Mouse (Mus musculus) stomach, adult 2 months (tissue): ENCODE measurements around the gene Prdx2. TPM values are rescaled to one million over a fixed set of nuclear protein-coding genes. Genes with fewer than 3 reads are reported as not detected.

Experiments used
- polyA plus RNA-seq: library from polyadenylated mRNA; depleted of rRNA; stranded (reverse); fragments of >200 nt; gene quantifications from 2 replicates; pipeline ENCODE4 v1.2.3, GENCODE M21; 2012; rRNA removed

Prdx2 gene
- 79.1 and 81.4 TPM in 2 replicates for polyA plus RNA-seq

DNA sequence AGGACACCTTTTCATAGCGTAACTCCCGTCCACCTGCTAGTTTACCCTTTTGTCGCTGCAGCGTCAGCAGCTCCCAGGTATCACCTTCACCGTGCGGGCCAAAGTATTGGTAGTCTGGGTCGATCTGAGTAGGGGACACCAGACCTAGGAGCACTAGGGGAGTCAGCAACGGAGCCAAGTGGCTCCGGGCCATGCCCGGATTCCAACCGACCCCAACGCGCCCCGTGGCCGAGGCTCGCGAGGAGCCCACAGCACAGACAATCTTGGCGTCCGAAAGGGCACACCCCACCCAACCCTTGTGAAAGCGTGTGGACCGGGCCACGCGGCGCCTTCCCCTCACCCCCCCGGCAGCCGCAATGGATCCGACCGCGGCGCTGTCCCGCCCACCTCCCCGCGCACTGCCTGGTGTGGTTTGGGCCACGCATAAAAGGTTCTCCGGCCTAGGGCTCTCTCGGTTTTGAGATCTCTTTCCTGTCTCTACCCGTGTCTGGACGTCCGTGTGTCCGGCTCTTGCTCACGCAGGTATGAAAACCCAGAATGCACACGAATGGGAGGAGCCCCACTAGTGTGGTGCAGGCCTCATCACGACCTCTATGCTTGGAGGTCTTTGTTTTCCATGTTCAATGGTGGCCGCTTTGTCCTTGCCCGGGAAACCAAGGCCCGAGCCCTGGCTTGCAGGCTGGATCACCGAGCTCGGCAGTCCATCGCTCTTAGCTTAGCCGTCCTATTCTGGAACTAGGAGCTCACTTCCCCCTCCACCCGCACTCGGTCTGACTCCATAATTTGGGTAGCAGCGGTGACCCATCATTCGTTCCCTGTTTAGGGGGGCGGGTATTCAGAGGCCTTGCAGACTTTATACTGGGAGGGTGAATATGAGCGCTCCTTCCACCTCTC, at the start of gene Prdx2, which contains the start of the genes Gm49661 and Rnaseh2a:
TSS of gene Prdx2 (plus strand) at position 347 of the 894 bp plus-strand sequence.
TSS of gene Gm49661 (minus strand) at position 193 of the 894 bp plus-strand sequence.
TSS of gene Rnaseh2a (minus strand) at position 527 of the 894 bp plus-strand sequence.

DNA sequence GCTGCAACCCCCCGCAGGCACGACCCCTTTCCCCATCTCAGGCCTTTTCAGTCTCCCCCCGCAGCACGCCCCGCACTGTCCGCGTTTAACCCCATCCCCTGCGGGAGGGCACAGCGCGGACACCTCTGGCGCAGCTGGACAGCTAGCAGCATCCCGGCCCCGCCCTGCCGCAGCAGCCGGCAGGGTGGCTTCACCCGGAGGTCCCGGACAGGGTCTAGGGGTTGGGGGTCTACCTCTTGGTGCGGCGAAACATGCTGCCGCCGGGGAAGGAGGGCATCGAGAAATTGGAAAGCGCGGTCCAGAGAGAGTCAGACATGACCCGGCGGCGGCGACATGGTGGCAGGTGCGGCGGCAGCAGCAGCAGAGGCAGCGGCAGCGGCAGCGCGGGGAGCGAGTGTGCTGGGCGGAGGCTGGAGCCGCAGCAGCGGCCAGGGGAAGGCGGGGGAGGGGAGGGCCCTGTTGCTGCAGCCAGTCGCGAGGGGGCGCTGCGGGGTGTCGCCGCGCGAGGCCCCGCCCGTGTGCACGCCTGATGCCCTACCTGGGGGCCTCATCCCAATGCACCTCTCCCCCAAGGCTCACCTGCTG, 32.3 kb upstream of the Prdx2 start, which contains the start of gene Mast1:
TSS of gene Mast1 (minus strand) at position 398 of the 585 bp plus-strand sequence.

GRCm38 (mm10) chr8:84946528-84947240, 22.7 kb upstream of the Prdx2 start, which contains the start of gene Rtbdn:
Gene Rtbdn (plus strand): TSS chr8:84946991.

GRCm38 (mm10) chr8:84978248-84978940, 9.0 kb downstream of the Prdx2 start, which contains the start of gene Junb:
Gene Junb (minus strand): TSS chr8:84978718.

GRCm38 (mm10) chr8:84990349-84990748, 21.0 kb downstream of the Prdx2 start, which contains the start of gene Hook2:
Gene Hook2 (plus strand): TSS chr8:84990603.

GRCm38 (mm10) chr8:85014431-85014830, 45.0 kb downstream of the Prdx2 start, which contains the start of gene Best2:
Gene Best2 (minus strand): TSS chr8:85014531.

Other genes starting within 250 kb of the Prdx2 start
- 0.09 TPM in 1 of 2 replicates, not detected in the other for gene G430095P16Rik, start 246.6 kb upstream of the Prdx2 start, polyA plus RNA-seq
- 43.0 and 44.8 TPM in 2 replicates for gene Nfix, start 169.2 kb upstream of the Prdx2 start, polyA plus RNA-seq
- gene Dand5, start 146.8 kb upstream of the Prdx2 start, polyA plus RNA-seq: 1.1 and 1.3 TPM in 2 replicates
- 20.5 and 114 TPM in 2 replicates for gene Gadd45gip1, start 138.1 kb upstream of the Prdx2 start, polyA plus RNA-seq
- 34.5 and 34.7 TPM in 2 replicates for gene Rad23a, start 128.9 kb upstream of the Prdx2 start, polyA plus RNA-seq
- gene Calr, start 122.7 kb upstream of the Prdx2 start, polyA plus RNA-seq: 52.9 and 61.7 TPM in 2 replicates
- 21.9 and 25.5 TPM in 2 replicates for gene Farsa, start 112.6 kb upstream of the Prdx2 start, polyA plus RNA-seq
- gene Syce2, start 97.5 kb upstream of the Prdx2 start, polyA plus RNA-seq: 0.08 and 0.22 TPM in 2 replicates
- 101 and 137 TPM in 2 replicates for gene Gcdh, start 75.7 kb upstream of the Prdx2 start, polyA plus RNA-seq
- 0.06 and 0.34 TPM in 2 replicates for gene Klf1, start 67.7 kb upstream of the Prdx2 start, polyA plus RNA-seq
- gene Dnase2a, start 61.0 kb upstream of the Prdx2 start, polyA plus RNA-seq: 8.6 and 9.6 TPM in 2 replicates
- gene Mast1, start 32.2 kb upstream of the Prdx2 start, polyA plus RNA-seq: 0.41 and 0.72 TPM in 2 replicates
- not detected in 2 replicates for gene Rtbdn, start 22.6 kb upstream of the Prdx2 start, polyA plus RNA-seq
- gene Gm49661, start 154 bp upstream of the Prdx2 start, polyA plus RNA-seq: 0.89 TPM in 1 of 2 replicates, not detected in the other
- 17.6 and 24.3 TPM in 2 replicates for gene Rnaseh2a, start 180 bp downstream of the Prdx2 start, polyA plus RNA-seq
- 114 and 193 TPM in 2 replicates for gene Junb, start 9.1 kb downstream of the Prdx2 start, polyA plus RNA-seq
- gene Hook2, start 21.0 kb downstream of the Prdx2 start, polyA plus RNA-seq: 14.5 and 15.1 TPM in 2 replicates
- not detected in 2 replicates for gene Best2, start 44.9 kb downstream of the Prdx2 start, polyA plus RNA-seq
- 51.2 and 52.0 TPM in 2 replicates for gene Asna1, start 55.7 kb downstream of the Prdx2 start, polyA plus RNA-seq
- gene Trir, start 57.2 kb downstream of the Prdx2 start, polyA plus RNA-seq: 27.6 and 47.2 TPM in 2 replicates
- 18.8 and 27.1 TPM in 2 replicates for gene Tnpo2, start 67.3 kb downstream of the Prdx2 start, polyA plus RNA-seq
- 31.9 and 42.6 TPM in 2 replicates for gene Fbxw9, start 90.5 kb downstream of the Prdx2 start, polyA plus RNA-seq
- gene Gm5741, start 98.4 kb downstream of the Prdx2 start, polyA plus RNA-seq: 1.2 and 1.7 TPM in 2 replicates
- 23.1 and 46.6 TPM in 2 replicates for gene Dhps, start 102.2 kb downstream of the Prdx2 start, polyA plus RNA-seq
- gene Wdr83os, start 111.2 kb downstream of the Prdx2 start, polyA plus RNA-seq: 67.2 and 75.2 TPM in 2 replicates
- gene Wdr83, start 111.7 kb downstream of the Prdx2 start, polyA plus RNA-seq: 8.4 and 11.5 TPM in 2 replicates
- 21.5 and 23.4 TPM in 2 replicates for gene Man2b1, start 113.7 kb downstream of the Prdx2 start, polyA plus RNA-seq
- gene Zfp791, start 153.5 kb downstream of the Prdx2 start, polyA plus RNA-seq: 0.05 and 0.06 TPM in 2 replicates
- gene Cks1brt, start 182.3 kb downstream of the Prdx2 start, polyA plus RNA-seq: not detected in 2 replicates